Mouse (Mus musculus) ES-E14 (cell line): ENCODE measurements around the gene Tubgcp6.

Experiments used
- CHD2 ChIP-seq: IDR thresholded peaks from 2 replicates; pipeline ENCODE4 v1.6.1; 2014; ENCODE audit warnings: mild to moderate bottlenecking, low read depth, low read length, inconsistent platforms
- HCFC1 ChIP-seq: IDR thresholded peaks from 2 replicates; pipeline ENCODE4 v1.6.1; 2012; ENCODE audit warnings: low read length, inconsistent platforms, borderline replicate concordance; ENCODE audit not compliant: insufficient read depth
- ZC3H11A ChIP-seq: IDR thresholded peaks from 2 replicates; pipeline ENCODE4 v1.6.1; 2012; ENCODE audit warnings: low read depth, mild to moderate bottlenecking, inconsistent platforms, low read length, borderline replicate concordance
- ZNF384 ChIP-seq: IDR thresholded peaks from 2 replicates; pipeline ENCODE4 v1.6.1; 2012; ENCODE audit warnings: low read depth, low read length, inconsistent platforms

GRCm38 (mm10) chr15:89136461-89137155, 13.7 kb upstream of the Tubgcp6 start:
- TF ChIP-seq CHD2 (no peak), ZC3H11A (no peak), HCFC1 (no peak), ZNF384 (no peak)
